Mouse (Mus musculus): ENCODE measurements at regions not wholly inside any gene's neighbourhood (a gene's known extent, or its start where the extent isn't known, plus 50 kb on each side); places are given as distances from the start of the nearest gene placed in this dataset.

GRCm38 (mm10) chr1:64305427-64306213 lies 183.5 kb upstream of the Klf7 start:
- H3K4me2 ChIP-seq (replicated peaks): peak overlapping the region; percentile 27; the same call in 1 of the 2 replicates
- H3K4me1 ChIP-seq (replicated peaks): peaks cover 13% of the 10 kb centered on the region
- WGBS: 28% methylated on average over 13 of the region's 13 CpGs
- no peak overlapping the region for H3K9ac ChIP-seq
- ATAC-seq: peak; percentile 69
- H3K4me3 ChIP-seq (replicated peaks): no peak overlapping the region
- H3K27ac ChIP-seq: peak overlapping the region; percentile 86
- H3K27me3 ChIP-seq (replicated peaks): no peaks in the 10 kb centered on the region
- H3K36me3 ChIP-seq: no peaks in the 10 kb centered on the region
- H3K9me3 ChIP-seq: no peaks in the 10 kb centered on the region

GRCm38 (mm10) chr1:64302833-64303358 lies 180.8 kb upstream of the Klf7 start:
- H3K36me3 ChIP-seq: no peaks in the 10 kb centered on the region
- no peak overlapping the region for H3K9ac ChIP-seq
- 18% methylated on average over 8 of the region's 10 CpGs for WGBS
- H3K4me2 ChIP-seq (replicated peaks): peak overlapping the region; percentile 34; the same call in 1 of the 2 replicates
- no peaks in the 10 kb centered on the region for H3K9me3 ChIP-seq
- no peak overlapping the region for H3K4me3 ChIP-seq (replicated peaks)
- ATAC-seq: no peak; the same call in 1 of the 2 replicates
- peaks cover 13% of the 10 kb centered on the region for H3K4me1 ChIP-seq (replicated peaks)
- peak overlapping the region; percentile 78 for H3K27ac ChIP-seq
- H3K27me3 ChIP-seq (replicated peaks): no peaks in the 10 kb centered on the region

- Histone ChIP-seq H3K4me2 (replicated peaks) (no peak overlapping the region), H3K27ac (no peak overlapping the region), H3K9me3 (no peaks in the 10 kb centered on the region), H3K27me3 (replicated peaks) (no peaks in the 10 kb centered on the region), H3K4me1 (replicated peaks) (peaks cover 13% of the 10 kb centered on the region), H3K36me3 (no peaks in the 10 kb centered on the region), H3K4me3 (replicated peaks) (no peak overlapping the region), H3K9ac (no peak overlapping the region)
- ATAC-seq: no peak
- 47% methylated on average over 6 of the region's 6 CpGs for WGBS
Observed at GRCm38 (mm10) chr1:64301530-64302061, 179.5 kb upstream of the Klf7 start.

- Histone ChIP-seq H3K36me3 (no peaks in the 10 kb centered on the region), H3K9me3 (no peaks in the 10 kb centered on the region), H3K27me3 (replicated peaks) (no peaks in the 10 kb centered on the region), H3K9ac (no peak overlapping the region), H3K4me1 (replicated peaks) (peaks cover 10% of the 10 kb centered on the region), H3K27ac (no peak overlapping the region), H3K4me3 (replicated peaks) (no peak overlapping the region), H3K4me2 (replicated peaks) (no peak overlapping the region)
- ATAC-seq: no peak; the same call in 1 of the 2 replicates
- 77% methylated on average over 8 of the region's 8 CpGs for WGBS
Observed at GRCm38 (mm10) chr1:64300951-64301529, 179.0 kb upstream of the Klf7 start.

- Histone ChIP-seq H3K4me2 (replicated peaks) (no peak overlapping the region), H3K9ac (no peak overlapping the region), H3K4me3 (replicated peaks) (no peak overlapping the region), H3K9me3 (no peaks in the 10 kb centered on the region), H3K36me3 (no peaks in the 10 kb centered on the region), H3K27ac (no peak overlapping the region), H3K27me3 (replicated peaks) (no peaks in the 10 kb centered on the region), H3K4me1 (replicated peaks) (peaks cover 16% of the 10 kb centered on the region)
- no peak for ATAC-seq
- WGBS: 64% methylated on average over 2 of the region's 2 CpGs
Observed at GRCm38 (mm10) chr1:64298950-64299349, 176.9 kb upstream of the Klf7 start.

GRCm38 (mm10) chr1:64298188-64298587 lies 176.1 kb upstream of the Klf7 start:
- Histone ChIP-seq H3K36me3 (no peaks in the 10 kb centered on the region), H3K4me3 (replicated peaks) (no peak overlapping the region), H3K4me2 (replicated peaks) (no peak overlapping the region), H3K9me3 (no peaks in the 10 kb centered on the region), H3K4me1 (replicated peaks) (peaks cover 16% of the 10 kb centered on the region), H3K27me3 (replicated peaks) (no peaks in the 10 kb centered on the region), H3K27ac (no peak overlapping the region), H3K9ac (no peak overlapping the region)
- ATAC-seq: no peak
- 93% methylated on average over 14 of the region's 14 CpGs for WGBS

- no peak for ATAC-seq
- no peak overlapping the region for H3K27ac ChIP-seq
- no peaks in the 10 kb centered on the region for H3K27me3 ChIP-seq (replicated peaks)
- no peak overlapping the region for H3K9ac ChIP-seq
- H3K4me2 ChIP-seq (replicated peaks): no peak overlapping the region
- no peak overlapping the region for H3K4me3 ChIP-seq (replicated peaks)
- H3K36me3 ChIP-seq: no peaks in the 10 kb centered on the region
- H3K9me3 ChIP-seq: no peaks in the 10 kb centered on the region
- WGBS: 76% methylated on average over 5 of the region's 5 CpGs
- peaks cover 14% of the 10 kb centered on the region for H3K4me1 ChIP-seq (replicated peaks)
Observed at GRCm38 (mm10) chr1:64297343-64297742, 175.3 kb upstream of the Klf7 start.

- Histone ChIP-seq H3K36me3 (no peaks in the 10 kb centered on the region), H3K4me1 (replicated peaks) (peaks cover 14% of the 10 kb centered on the region), H3K9ac (no peak overlapping the region), H3K27me3 (replicated peaks) (no peaks in the 10 kb centered on the region), H3K4me3 (replicated peaks) (no peak overlapping the region), H3K27ac (peak overlapping the region; percentile 57), H3K4me2 (replicated peaks) (0 out of 2 replicates have a peak overlapping the region, but pooled peaks have one; percentile 3), H3K9me3 (no peaks in the 10 kb centered on the region)
- 29% methylated on average over 6 of the region's 6 CpGs for WGBS
- ATAC-seq: peak; percentile 79
Observed at GRCm38 (mm10) chr1:64295512-64295945, 173.4 kb upstream of the Klf7 start.

- peak; percentile 81 for ATAC-seq
- H3K4me3 ChIP-seq (replicated peaks): no peak overlapping the region
- no peak overlapping the region for H3K9ac ChIP-seq
- no peaks in the 10 kb centered on the region for H3K9me3 ChIP-seq
- H3K27me3 ChIP-seq (replicated peaks): no peaks in the 10 kb centered on the region
- no peaks in the 10 kb centered on the region for H3K36me3 ChIP-seq
- peak overlapping the region; percentile 57 for H3K27ac ChIP-seq
- 0 out of 2 replicates have a peak overlapping the region, but pooled peaks have one; percentile 3 for H3K4me2 ChIP-seq (replicated peaks)
- H3K4me1 ChIP-seq (replicated peaks): peaks cover 14% of the 10 kb centered on the region
- WGBS: 58% methylated on average over 7 of the region's 7 CpGs
Observed at GRCm38 (mm10) chr1:64295051-64295450, 173.0 kb upstream of the Klf7 start.

- Histone ChIP-seq H3K4me2 (replicated peaks) (peak overlapping the region; percentile 39), H3K27ac (peak overlapping the region; percentile 5; the same call in 1 of the 2 replicates), H3K4me1 (replicated peaks) (0 out of 2 replicates have a peak, but pooled peaks cover 7% of the 10 kb centered on the region), H3K4me3 (replicated peaks) (no peak overlapping the region), H3K9me3 (no peaks in the 10 kb centered on the region), H3K27me3 (replicated peaks) (no peaks in the 10 kb centered on the region), H3K36me3 (no peaks in the 10 kb centered on the region), H3K9ac (no peak overlapping the region)
- 33% methylated on average over 12 of the region's 12 CpGs for WGBS
- peak; percentile 81 for ATAC-seq
Observed at GRCm38 (mm10) chr1:64288812-64289447, 166.8 kb upstream of the Klf7 start.

GRCm38 (mm10) chr1:64287068-64287467 lies 165.0 kb upstream of the Klf7 start:
- Histone ChIP-seq H3K4me3 (replicated peaks) (no peak overlapping the region), H3K9me3 (no peaks in the 10 kb centered on the region), H3K36me3 (no peaks in the 10 kb centered on the region), H3K27ac (no peak overlapping the region), H3K9ac (no peak overlapping the region), H3K4me2 (replicated peaks) (no peak overlapping the region), H3K4me1 (replicated peaks) (0 out of 2 replicates have a peak, but pooled peaks cover 7% of the 10 kb centered on the region), H3K27me3 (replicated peaks) (no peaks in the 10 kb centered on the region)
- 61% methylated on average over 2 of the region's 2 CpGs for WGBS
- peak; percentile 41; the same call in 1 of the 2 replicates for ATAC-seq

GRCm38 (mm10) chr1:64284656-64285055 lies 162.6 kb upstream of the Klf7 start:
- Histone ChIP-seq H3K4me2 (replicated peaks) (no peak overlapping the region), H3K4me3 (replicated peaks) (no peak overlapping the region), H3K4me1 (replicated peaks) (0 out of 2 replicates have a peak, but pooled peaks cover 7% of the 10 kb centered on the region), H3K27ac (no peak overlapping the region), H3K36me3 (no peaks in the 10 kb centered on the region), H3K9ac (no peak overlapping the region), H3K9me3 (no peaks in the 10 kb centered on the region), H3K27me3 (replicated peaks) (no peaks in the 10 kb centered on the region)
- 73% methylated on average over 8 of the region's 8 CpGs for WGBS
- ATAC-seq: no peak
